Mouse (Mus musculus): ENCODE results near the gene Fubp1.

DNA sequence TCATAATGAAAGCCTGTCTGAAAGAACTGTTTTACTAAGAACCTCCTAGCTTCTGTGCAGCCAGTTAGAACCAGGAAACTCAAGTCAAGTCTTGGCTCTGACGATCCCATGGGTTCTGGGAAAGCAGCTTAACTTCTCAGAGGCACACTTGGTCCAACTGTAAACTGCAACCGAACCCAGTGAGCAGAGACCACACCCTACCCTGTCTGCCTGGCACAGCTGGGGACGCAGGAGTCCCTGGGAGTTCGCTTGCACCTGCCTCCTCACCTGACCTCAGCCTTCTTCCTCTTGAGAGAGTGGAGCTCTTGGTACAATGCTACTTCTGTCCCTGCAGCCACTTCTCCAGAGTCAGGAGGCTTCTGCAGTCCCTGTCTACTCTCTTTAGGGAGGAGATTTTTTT is 49.6 kb upstream of the Fubp1 start:
- TF ChIP-seq MAFK (IDR thresholded peaks at IDR 0.05; ENCODE audit: insufficient read depth, low read depth, low read length), result no peak
- no peak for TF ChIP-seq HCFC1 (IDR thresholded peaks at IDR 0.05; ENCODE audit: borderline replicate concordance, insufficient read depth, low read length)
- TF ChIP-seq ZNF384 (IDR thresholded peaks at IDR 0.05; ENCODE audit: low read depth, low read length), result no peak
- no peak for TF ChIP-seq ZC3H11A (IDR thresholded peaks at IDR 0.05; ENCODE audit: borderline replicate concordance, low read depth, low read length)
- no peak for TF ChIP-seq CHD2 (IDR thresholded peaks at IDR 0.05; ENCODE audit: low read depth, low read length)
